Mouse (Mus musculus) lung, postnatal 0 days (tissue): ENCODE measurements around the gene Acly.

Source experiments
- CTCF ChIP-seq: IDR thresholded peaks from 2 replicates; pipeline ENCODE4 v1.5.1; 2016; ENCODE audit warnings: antibody characterized with exemption, mild to moderate bottlenecking
- EP300 ChIP-seq: IDR thresholded peaks from 2 replicates; pipeline ENCODE4 v1.6.1; 2016; ENCODE audit warnings: antibody characterized with exemption, mild to moderate bottlenecking, control low read depth

DNA sequence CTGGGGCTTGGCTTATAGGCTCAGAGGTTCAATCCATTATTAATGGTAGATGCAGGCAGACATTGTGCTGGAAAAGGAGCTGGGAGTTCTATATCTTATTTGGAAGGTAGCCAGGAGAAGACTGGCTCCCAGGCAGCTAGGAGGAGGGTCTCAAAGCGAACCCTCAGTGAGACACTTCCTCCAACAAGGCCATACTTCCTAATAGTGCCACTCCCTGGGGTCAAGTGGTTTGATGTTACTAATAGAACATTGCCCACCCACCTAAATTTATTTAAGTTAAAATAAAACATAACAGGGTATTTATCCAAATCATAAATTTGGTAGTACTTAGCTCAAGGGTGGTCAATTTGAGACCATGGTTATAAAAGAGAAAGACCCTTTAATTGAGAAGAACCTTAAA, 62.0 kb downstream of the Acly start:
- TF ChIP-seq CTCF (no peak), EP300 (no peak)
